Mouse (Mus musculus) cerebellum, postnatal 14 days (tissue): ENCODE data around the gene Slc5a2.

Experiments used
- DNase-seq, 2 experiments: peaks; one replicate each; pipeline ENCODE4 v3.0.0; 2021; ENCODE audit warnings: mixed read lengths in 2 of 2

The Slc5a2 gene

GRCm38 (mm10) chr7:128300952-128301351, 35.5 kb downstream of the Slc5a2 start:
- no peak for DNase-seq

- no peak for DNase-seq
Observed at GRCm38 (mm10) chr7:128302151-128302550, 36.7 kb downstream of the Slc5a2 start.

GRCm38 (mm10) chr7:128304198-128304597, 38.7 kb downstream of the Slc5a2 start:
- DNase-seq: no peak

- DNase-seq: peak; percentile 68 to 75
Observed at GRCm38 (mm10) chr7:128304907-128305306, 39.5 kb downstream of the Slc5a2 start.

- no peak for DNase-seq
Observed at GRCm38 (mm10) chr7:128307851-128308250, 42.4 kb downstream of the Slc5a2 start.

- DNase-seq: no peak
Observed at GRCm38 (mm10) chr7:128309216-128309615, 43.8 kb downstream of the Slc5a2 start.

- DNase-seq: peak; percentile 38 to 45
Observed at GRCm38 (mm10) chr7:128309776-128310175, 44.3 kb downstream of the Slc5a2 start.

GRCm38 (mm10) chr7:128310229-128310688, 44.8 kb downstream of the Slc5a2 start:
- no peak for DNase-seq

GRCm38 (mm10) chr7:128311263-128311662, 45.8 kb downstream of the Slc5a2 start:
- no peak for DNase-seq

- DNase-seq: no peak
Observed at GRCm38 (mm10) chr7:128311811-128312210, 46.4 kb downstream of the Slc5a2 start.

GRCm38 (mm10) chr7:128312375-128313059, 47.1 kb downstream of the Slc5a2 start:
- no peak for DNase-seq

- no peak for DNase-seq
Observed at GRCm38 (mm10) chr7:128313601-128314000, 48.1 kb downstream of the Slc5a2 start.

GRCm38 (mm10) chr7:128314491-128314890, 49.0 kb downstream of the Slc5a2 start:
- DNase-seq: no peak

- DNase-seq: no peak
Observed at GRCm38 (mm10) chr7:128317011-128317410, 51.6 kb downstream of the Slc5a2 start.

- DNase-seq: no peak
Observed at GRCm38 (mm10) chr7:128319140-128319539, 53.7 kb downstream of the Slc5a2 start.

GRCm38 (mm10) chr7:128320219-128320816, 54.9 kb downstream of the Slc5a2 start:
- no peak for DNase-seq

GRCm38 (mm10) chr7:128321260-128321659, 55.8 kb downstream of the Slc5a2 start:
- no peak for DNase-seq
